9 mouse cellular contexts compared by ENCODE assay signal in genomic region chr11:72302230-72302629, GRCm38 (mm10). TPM values are rescaled to one million over a fixed set of nuclear protein-coding genes. Genes with fewer than 3 reads are reported as not detected.
DNase-seq lines count a peak whose midpoint lies in the region; ATAC-seq lines count a peak whose summit lies in the region.
"Had no signal": no experiment of that assay in that cellular context is flagged by ENCODE, and none has a peak within 500 bp of the region (broad histone marks: within the 10 kb centered on the region; RNA-seq: fewer than 3 reads in every experiment).

No protein-coding gene starts in this region.

- H3K9me3 ChIP-seq in intestine, embryonic 15.5 days, result no peaks in the 10 kb centered on the region
- no peaks in the 10 kb centered on the region for H3K9me3 ChIP-seq in neural tube, embryonic 15.5 days (replicated peaks)
- H3K9me3 ChIP-seq in midbrain, embryonic 13.5 days, result no peaks in the 10 kb centered on the region

- H3K4me1 ChIP-seq in intestine, embryonic 15.5 days (replicated peaks), result no peaks in the 10 kb centered on the region; the same call in 1 of the 2 replicates
- no peaks in the 10 kb centered on the region for H3K4me1 ChIP-seq in neural tube, embryonic 15.5 days
- no peaks in the 10 kb centered on the region for H3K4me1 ChIP-seq in midbrain, embryonic 13.5 days (replicated peaks)

- DNase-seq in thymus, postnatal 25 days, result peak; percentile 2
- no peak for DNase-seq in thymus, postnatal 10 days (ENCODE audit: low spot score in 2 of 2)
- peak; percentile 11 to 23 for DNase-seq in frontal cortex, postnatal 10 days (ENCODE audit: low spot score in 2 of 2)
- peak; percentile 25 to 83 for DNase-seq in left cerebral cortex, adult 8-10 months (ENCODE audit: low spot score in 2 of 2)
- no peak for DNase-seq in spleen, adult 18-20 months

- WGBS in intestine, embryonic 15.5 days, result 74% methylated on average over 7 of the region's 7 CpGs
- WGBS in neural tube, embryonic 15.5 days, result 77% methylated on average over 7 of the region's 7 CpGs
- 80% methylated on average over 7 of the region's 7 CpGs for WGBS in midbrain, embryonic 13.5 days

- no peaks in the 10 kb centered on the region for H3K27me3 ChIP-seq in intestine, embryonic 15.5 days (replicated peaks)
- H3K27me3 ChIP-seq in neural tube, embryonic 15.5 days (replicated peaks), result no peaks in the 10 kb centered on the region
- no peaks in the 10 kb centered on the region for H3K27me3 ChIP-seq in midbrain, embryonic 13.5 days

- H3K4me3 ChIP-seq in intestine, embryonic 15.5 days (replicated peaks), result no peak overlapping the region
- no peak overlapping the region for H3K4me3 ChIP-seq in neural tube, embryonic 15.5 days (replicated peaks)
- H3K4me3 ChIP-seq in midbrain, embryonic 13.5 days (replicated peaks), result no peak overlapping the region

- H3K27ac ChIP-seq in intestine, embryonic 15.5 days, result no peak overlapping the region
- H3K27ac ChIP-seq in neural tube, embryonic 15.5 days (replicated peaks), result no peak overlapping the region
- H3K27ac ChIP-seq in midbrain, embryonic 13.5 days, result no peak overlapping the region

- ATAC-seq in intestine, embryonic 15.5 days, result no peak
- ATAC-seq in neural tube, embryonic 15.5 days (ENCODE audit: low FRiP score), result no peak
- no peak for ATAC-seq in midbrain, embryonic 13.5 days

- H3K4me2 ChIP-seq in intestine, embryonic 15.5 days (replicated peaks), result peak overlapping the region; percentile 50
- H3K4me2 ChIP-seq in neural tube, embryonic 15.5 days, result peak overlapping the region; percentile 23
- no peak overlapping the region for H3K4me2 ChIP-seq in midbrain, embryonic 13.5 days (replicated peaks)

- no peak overlapping the region for H3K9ac ChIP-seq in intestine, embryonic 15.5 days
- no peak overlapping the region for H3K9ac ChIP-seq in neural tube, embryonic 15.5 days (replicated peaks)
- no peak overlapping the region for H3K9ac ChIP-seq in midbrain, embryonic 13.5 days (replicated peaks)

- H3K36me3 ChIP-seq in intestine, embryonic 15.5 days, result no peaks in the 10 kb centered on the region
- H3K36me3 ChIP-seq in neural tube, embryonic 15.5 days, result no peaks in the 10 kb centered on the region
- no peaks in the 10 kb centered on the region for H3K36me3 ChIP-seq in midbrain, embryonic 13.5 days

RNA-seq across cellular contexts. Expression of gene Xaf1, which starts 0.8 kb away (rescaled TPM):
- polyA plus RNA-seq in intestine, embryonic 15.5 days (2015; fragmentation: Nextera tagmentation; extraction: Ambion mirVana), result 4.7 and 4.9 TPM in 2 replicates
- 10 to 100 TPM in 2 of 4 experiments, 1 to 10 TPM in 2; 5.6 to 11.8 (median 10.1) TPM for total RNA-seq in left cerebral cortex, adult 8-10 months (2022)
- 3.0 and 10.6 TPM in 2 replicates for polyA plus RNA-seq in neural tube, embryonic 15.5 days (2015; fragmentation: Nextera tagmentation; extraction: Ambion mirVana)
- polyA plus RNA-seq in midbrain, embryonic 13.5 days (2015; fragmentation: Nextera tagmentation; extraction: Ambion mirVana), result 1.6 and 1.9 TPM in 2 replicates

RNA-seq across cellular contexts. Expression of gene Fbxo39, which starts 12.0 kb away (rescaled TPM):
- polyA plus RNA-seq in intestine, embryonic 15.5 days (2015; fragmentation: Nextera tagmentation; extraction: Ambion mirVana), result not detected in 2 replicates
- total RNA-seq in left cerebral cortex, adult 8-10 months (2022), result not detected
- polyA plus RNA-seq in neural tube, embryonic 15.5 days (2015; fragmentation: Nextera tagmentation; extraction: Ambion mirVana), result not detected in 2 replicates
- not detected in 2 replicates for polyA plus RNA-seq in midbrain, embryonic 13.5 days (2015; fragmentation: Nextera tagmentation; extraction: Ambion mirVana)
- polyA plus RNA-seq: large intestine, adult 2 months had no signal

RNA-seq across cellular contexts. Expression of gene Slc13a5, which starts 35.2 kb away (rescaled TPM):
- polyA plus RNA-seq in intestine, embryonic 15.5 days (2015; fragmentation: Nextera tagmentation; extraction: Ambion mirVana), result 0.11 and 0.49 TPM in 2 replicates
- total RNA-seq in left cerebral cortex, adult 8-10 months (2022), result 10 to 100 TPM; 15.6 to 18.8 (median 17.2) TPM
- 1.8 TPM in 2 replicates for polyA plus RNA-seq in neural tube, embryonic 15.5 days (2015; fragmentation: Nextera tagmentation; extraction: Ambion mirVana)
- 0.69 and 0.93 TPM in 2 replicates for polyA plus RNA-seq in midbrain, embryonic 13.5 days (2015; fragmentation: Nextera tagmentation; extraction: Ambion mirVana)

Comparison
In these comparisons a context has a peak if more than half of its experiments do, and no peak if none do; other contexts are left out.
1. DNase-seq: peak in thymus, postnatal 25 days (single experiment), frontal cortex, postnatal 10 days (2 of 2) and left cerebral cortex, adult 8-10 months (2 of 2); none in thymus, postnatal 10 days (0 of 2) and spleen, adult 18-20 months (0 of 2).